Mouse (Mus musculus) heart, embryonic 16.5 days (tissue): ENCODE data around the gene Rsg1. TPM values are rescaled to one million over a fixed set of nuclear protein-coding genes. Genes with fewer than 3 reads are reported as not detected.

Source experiments
- ATAC-seq: fragments of 200-750 bp; cut with Nextera tagmentation; replicated peaks from 2 replicates; pipeline ENCODE4 v1.8.0; 2017; ENCODE audit warnings: moderate number of reproducible peaks; ENCODE audit not compliant: insufficient read depth, low FRiP score; ENCODE audit errors: extremely low read depth
- H3K27ac ChIP-seq: fragments of 300-500 bp; sonication (generic); 2 replicates; pipeline ENCODE4 v1.5.1; 2014; ENCODE audit warnings: mild to moderate bottlenecking, low read length, control low read depth, moderate library complexity
- H3K27me3 ChIP-seq: fragments of 300-500 bp; sonication (generic); 2 replicates; pipeline ENCODE4 v1.6.1; 2014; ENCODE audit warnings: low read length, mixed read lengths; ENCODE audit not compliant: control insufficient read depth, insufficient read depth
- H3K36me3 ChIP-seq: fragments of 300-500 bp; sonication (generic); 2 replicates; pipeline ENCODE4 v1.6.1; 2014; ENCODE audit not compliant: control insufficient read depth, insufficient read depth
- H3K4me1 ChIP-seq: fragments of 300-500 bp; sonication (generic); 2 replicates; pipeline ENCODE4 v1.6.1; 2014; ENCODE audit warnings: low read length, mixed read lengths; ENCODE audit not compliant: control insufficient read depth, insufficient read depth
- H3K4me2 ChIP-seq: fragments of 300-500 bp; sonication (generic); 2 replicates; pipeline ENCODE4 v1.6.1; 2014; ENCODE audit warnings: low read depth, mild to moderate bottlenecking, control low read depth, low read length
- H3K4me3 ChIP-seq: fragments of 300-500 bp; sonication (generic); 2 replicates; pipeline ENCODE4 v1.5.1; 2014; ENCODE audit warnings: mild to moderate bottlenecking, control low read depth, low read length
- H3K9ac ChIP-seq: fragments of 300-500 bp; sonication (generic); 2 replicates; pipeline ENCODE4 v1.6.1; 2014; ENCODE audit warnings: low read length, control low read depth
- H3K9me3 ChIP-seq: fragments of 300-500 bp; sonication (generic); replicated peaks from 2 replicates; pipeline ENCODE4 v1.6.1; 2016; ENCODE audit warnings: low read length; ENCODE audit not compliant: control insufficient read depth
- WGBS: fragments of 180-500 bp; shearing (Covaris S2); extraction: QIAGEN DNeasy Blood & Tissue Kit; methylation state at CpG from one replicate; pipeline ENCODE4 v1.1.7; 2014; 5-methylcytosine and 5-hydroxymethylcytosine counted together
- polyA plus RNA-seq: library from polyadenylated mRNA; unstranded; fragments of >200 nt; fragmentation: Nextera tagmentation; extraction: Ambion mirVana; gene quantifications from 2 replicates; pipeline ENCODE4 v1.2.1, GENCODE M21; 2015

The Rsg1 gene
- polyA plus RNA-seq, 1 experiment from 2014 or later, result 2.4 TPM

- Histone ChIP-seq H3K27me3 (no peaks in the 10 kb centered on the region), H3K9ac (no peak overlapping the region)
- WGBS, result 88% methylated on average over 5 of the region's 5 CpGs
Observed at GRCm38 (mm10) chr4:141222752-141223151, 9.0 kb downstream of the Rsg1 start.

GRCm38 (mm10) chr4:141228687-141229086 is 14.9 kb downstream of the Rsg1 start:
- Histone ChIP-seq H3K4me3 (no peak overlapping the region), H3K4me1 (peaks cover 7% of the 10 kb centered on the region; the same call in 1 of the 2 replicates), H3K36me3 (no peaks in the 10 kb centered on the region), H3K27ac (no peak overlapping the region), H3K27me3 (peaks cover 9% of the 10 kb centered on the region), H3K4me2 (no peak overlapping the region), H3K9ac (no peak overlapping the region), H3K9me3 (no peaks in the 10 kb centered on the region)
- WGBS, result 83% methylated on average over 7 of the region's 7 CpGs
- ATAC-seq, result no peak

More at GRCm38 (mm10) chr4:141222752-141223151, 9.0 kb downstream of the Rsg1 start:
- H3K4me2 ChIP-seq, result no peak overlapping the region
- H3K4me1 ChIP-seq, result no peaks in the 10 kb centered on the region
- no peak overlapping the region for H3K4me3 ChIP-seq
- no peak for ATAC-seq
- no peaks in the 10 kb centered on the region for H3K36me3 ChIP-seq
- no peaks in the 10 kb centered on the region for H3K9me3 ChIP-seq
- H3K27ac ChIP-seq, result no peak overlapping the region

- Histone ChIP-seq H3K27me3 (peaks cover 17% of the 10 kb centered on the region), H3K4me1 (peaks cover 7% of the 10 kb centered on the region; the same call in 1 of the 2 replicates), H3K36me3 (no peaks in the 10 kb centered on the region), H3K27ac (no peak overlapping the region), H3K4me2 (no peak overlapping the region), H3K4me3 (no peak overlapping the region), H3K9me3 (no peaks in the 10 kb centered on the region), H3K9ac (no peak overlapping the region)
- ATAC-seq, result no peak
- 77% methylated on average over 4 of the region's 4 CpGs for WGBS
Observed at GRCm38 (mm10) chr4:141233196-141233595, 19.4 kb downstream of the Rsg1 start.

GRCm38 (mm10) chr4:141235537-141236111 is 21.9 kb downstream of the Rsg1 start:
- Histone ChIP-seq H3K27ac (no peak overlapping the region), H3K4me2 (no peak overlapping the region), H3K27me3 (peaks cover 33% of the 10 kb centered on the region), H3K9ac (no peak overlapping the region), H3K9me3 (no peaks in the 10 kb centered on the region), H3K4me1 (peaks cover 18% of the 10 kb centered on the region), H3K36me3 (no peaks in the 10 kb centered on the region), H3K4me3 (no peak overlapping the region)
- WGBS, result 48% methylated on average over 6 of the region's 6 CpGs
- ATAC-seq, result no peak

GRCm38 (mm10) chr4:141236856-141237255 is 23.1 kb downstream of the Rsg1 start:
- peaks cover 23% of the 10 kb centered on the region for H3K4me1 ChIP-seq
- no peak overlapping the region for H3K4me3 ChIP-seq
- H3K36me3 ChIP-seq, result no peaks in the 10 kb centered on the region
- no peak for ATAC-seq
- 63% methylated on average over 3 of the region's 3 CpGs for WGBS
- no peak overlapping the region for H3K9ac ChIP-seq
- no peak overlapping the region for H3K27ac ChIP-seq
- H3K9me3 ChIP-seq, result no peaks in the 10 kb centered on the region
- peaks cover 43% of the 10 kb centered on the region for H3K27me3 ChIP-seq
- H3K4me2 ChIP-seq, result no peak overlapping the region

GRCm38 (mm10) chr4:141238492-141239387 is 25.0 kb downstream of the Rsg1 start:
- H3K4me3 ChIP-seq, result peak overlapping the region; percentile 41
- H3K36me3 ChIP-seq, result no peaks in the 10 kb centered on the region
- peak overlapping the region; percentile 83 for H3K4me2 ChIP-seq
- peaks cover 55% of the 10 kb centered on the region for H3K27me3 ChIP-seq
- no peaks in the 10 kb centered on the region for H3K9me3 ChIP-seq
- H3K27ac ChIP-seq, result no peak overlapping the region
- peak overlapping the region; percentile 55 for H3K9ac ChIP-seq
- WGBS, result 7% methylated on average over 20 of the region's 20 CpGs
- H3K4me1 ChIP-seq, result peaks cover 25% of the 10 kb centered on the region
- no peak for ATAC-seq

- H3K4me2 ChIP-seq, result peak within 1 kb of the TSS; percentile 83
- H3K9ac ChIP-seq, result peak within 1 kb of the TSS; percentile 55
- H3K36me3 ChIP-seq, result no peaks in the 10 kb centered on the region
- peak within 1 kb of the TSS; percentile 41 for H3K4me3 ChIP-seq
- peaks cover 58% of the 10 kb centered on the region for H3K27me3 ChIP-seq
- ATAC-seq, result peak; percentile 92
- WGBS, result under 1% methylated on average over 30 of the region's 31 CpGs
- no peaks in the 10 kb centered on the region for H3K9me3 ChIP-seq
- H3K4me1 ChIP-seq, result peaks cover 25% of the 10 kb centered on the region
- peak within 1 kb of the TSS; percentile 42 for H3K27ac ChIP-seq
Observed at GRCm38 (mm10) chr4:141239388-141240125, 25.8 kb downstream of the Rsg1 start, which contains the start of gene Arhgef19. Arhgef19 (plus strand) TSS chr4:141239499.

- Histone ChIP-seq H3K4me3 (0 out of 2 replicates have a peak overlapping the region, but pooled peaks have one; percentile 1), H3K9ac (no peak overlapping the region), H3K27ac (no peak overlapping the region), H3K27me3 (peaks cover 63% of the 10 kb centered on the region), H3K36me3 (no peaks in the 10 kb centered on the region), H3K4me1 (peaks cover 32% of the 10 kb centered on the region), H3K9me3 (no peaks in the 10 kb centered on the region), H3K4me2 (peak overlapping the region; percentile 83; the same call in 1 of the 2 replicates)
- no peak for ATAC-seq
- 4% methylated on average over 14 of the region's 14 CpGs for WGBS
Observed at GRCm38 (mm10) chr4:141240617-141241016, 26.9 kb downstream of the Rsg1 start.
